Mouse (Mus musculus) kidney, postnatal 10 days (tissue): ENCODE measurements around the gene Gria1.

Experiments used
- DNase-seq: peaks from one replicate; pipeline ENCODE4 v3.0.0; 2021; ENCODE audit warnings: mixed read lengths

Gria1 gene

DNA sequence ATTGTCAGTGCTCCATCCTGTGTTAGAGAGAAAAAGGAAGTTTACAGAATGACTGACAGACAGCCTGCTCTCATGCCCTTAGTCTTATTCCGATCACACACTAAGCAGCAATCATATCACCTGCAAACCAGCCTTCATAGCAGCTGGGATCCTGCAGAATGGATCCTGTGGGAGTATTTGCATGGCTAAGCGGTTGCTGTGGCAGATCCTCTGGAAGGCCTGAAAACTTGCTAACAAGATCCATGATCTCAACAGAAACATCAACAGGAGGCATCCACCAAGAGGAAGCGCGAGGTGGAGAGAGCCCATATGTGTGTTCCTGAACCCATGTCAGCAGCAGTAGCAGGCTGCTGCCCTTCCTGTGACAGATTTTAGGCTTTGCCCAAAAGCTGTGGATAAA is 173.0 kb downstream of the Gria1 start:
- DNase-seq, result no peak

DNA sequence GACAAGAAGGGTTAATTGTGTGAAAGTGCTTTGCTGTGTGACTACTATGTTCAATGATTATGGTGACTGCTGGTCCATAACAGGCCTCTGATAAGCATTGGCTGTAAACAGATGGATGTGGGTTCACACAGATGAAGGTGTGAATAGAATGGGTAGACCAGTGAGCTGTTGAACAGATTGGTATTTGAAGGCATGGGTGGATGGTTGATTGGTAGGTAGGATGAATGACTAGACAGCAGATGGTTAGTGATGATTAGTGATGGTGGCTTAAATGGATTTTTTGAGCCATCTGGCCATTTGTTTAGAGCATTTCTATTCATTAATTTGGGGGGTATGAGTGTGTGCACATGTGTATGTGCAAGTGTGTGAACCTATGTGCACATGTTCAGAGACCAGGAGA is 173.9 kb downstream of the Gria1 start:
- no peak for DNase-seq

DNA sequence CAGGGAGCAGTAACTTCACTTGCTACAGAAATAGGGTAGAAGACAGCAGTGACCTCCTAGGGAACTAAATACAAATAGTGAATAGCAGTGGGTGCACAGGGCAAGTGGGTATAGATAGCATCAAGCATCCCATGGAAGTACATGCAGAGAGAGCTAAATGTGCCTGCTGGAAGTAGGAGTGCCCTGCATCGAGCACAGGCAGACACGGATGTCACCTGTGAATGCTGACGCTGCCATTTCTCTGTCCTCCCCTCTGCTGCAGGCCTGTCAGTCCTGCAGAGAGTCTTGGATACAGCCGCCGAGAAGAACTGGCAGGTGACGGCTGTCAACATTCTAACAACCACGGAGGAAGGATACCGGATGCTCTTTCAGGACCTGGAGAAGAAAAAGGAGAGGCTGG is 178.2 kb downstream of the Gria1 start:
- DNase-seq, result no peak

DNA sequence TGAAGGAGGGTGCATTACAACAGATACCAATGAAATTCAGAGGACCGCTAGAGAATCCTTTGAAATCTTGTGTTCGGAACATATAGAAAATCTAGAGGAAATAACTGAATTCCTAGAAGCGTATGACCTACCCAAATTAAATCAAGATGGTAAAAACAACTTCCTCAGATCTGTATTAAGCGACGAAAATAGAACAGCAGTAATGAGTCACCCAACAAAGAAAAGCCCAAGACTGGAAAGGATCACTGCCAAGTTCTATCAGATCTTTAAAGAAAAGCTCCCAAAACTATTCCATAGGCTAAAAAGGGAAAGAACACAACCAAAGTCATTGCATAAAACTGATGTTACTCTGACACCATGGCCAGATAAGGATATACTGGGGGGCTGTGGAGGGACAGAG is 183.6 kb downstream of the Gria1 start:
- no peak for DNase-seq

DNA sequence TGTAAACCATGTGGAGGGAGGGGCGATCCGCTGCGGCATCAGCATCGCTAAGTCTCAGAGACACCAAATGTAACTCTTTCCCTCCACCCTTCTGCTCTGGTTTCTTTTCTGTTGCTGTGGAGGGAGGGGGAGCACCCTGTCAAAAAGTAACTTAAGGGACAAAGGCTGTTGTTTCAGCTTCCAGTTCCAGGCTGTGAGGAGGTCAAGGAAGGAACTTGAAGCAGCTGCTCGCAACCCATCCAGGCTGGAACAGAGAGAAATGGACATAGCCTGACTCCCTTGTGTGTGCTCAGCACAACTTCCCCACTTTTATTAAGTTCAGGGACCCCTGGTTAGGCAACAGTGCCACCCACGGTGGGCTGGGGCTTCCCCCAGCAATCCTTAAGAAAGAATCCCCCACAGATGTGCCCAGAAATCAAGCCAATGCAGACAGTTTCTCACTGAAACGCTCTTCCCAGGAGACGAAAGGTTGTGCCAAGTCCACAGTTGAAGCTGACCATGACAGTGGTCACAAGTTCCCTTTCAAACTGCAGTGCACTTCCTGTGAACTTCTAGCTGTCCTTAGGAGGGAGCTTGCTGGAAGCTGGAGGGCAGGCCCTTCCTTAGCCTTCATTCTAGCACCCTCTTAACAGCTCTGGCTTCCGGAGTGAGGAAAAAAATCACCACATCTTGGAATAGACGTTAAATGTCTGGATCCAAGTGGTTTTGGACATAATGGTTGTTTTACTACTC is 190.2 kb downstream of the Gria1 start:
- DNase-seq, result peak; percentile 54

DNA sequence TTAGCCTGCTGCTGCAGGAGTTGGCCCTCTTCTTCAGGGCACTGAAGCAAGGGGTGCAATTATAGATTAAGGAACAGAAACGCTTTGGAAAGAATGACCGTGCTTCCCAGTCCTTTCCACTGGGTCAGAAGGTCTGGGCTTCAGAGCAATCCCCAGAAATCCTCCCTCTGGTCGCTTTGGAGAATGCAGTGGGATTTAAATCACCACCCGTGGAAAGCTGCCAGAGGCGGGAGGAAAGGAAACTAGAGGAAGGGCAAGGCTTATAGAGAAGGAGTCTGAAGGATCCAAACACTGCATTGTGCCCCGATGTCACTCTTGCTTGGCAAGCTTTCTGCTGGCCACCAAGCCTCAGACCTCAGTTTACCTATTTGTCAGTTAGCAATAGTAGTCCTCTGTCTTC is 193.2 kb downstream of the Gria1 start:
- DNase-seq, result peak; percentile 76

DNA sequence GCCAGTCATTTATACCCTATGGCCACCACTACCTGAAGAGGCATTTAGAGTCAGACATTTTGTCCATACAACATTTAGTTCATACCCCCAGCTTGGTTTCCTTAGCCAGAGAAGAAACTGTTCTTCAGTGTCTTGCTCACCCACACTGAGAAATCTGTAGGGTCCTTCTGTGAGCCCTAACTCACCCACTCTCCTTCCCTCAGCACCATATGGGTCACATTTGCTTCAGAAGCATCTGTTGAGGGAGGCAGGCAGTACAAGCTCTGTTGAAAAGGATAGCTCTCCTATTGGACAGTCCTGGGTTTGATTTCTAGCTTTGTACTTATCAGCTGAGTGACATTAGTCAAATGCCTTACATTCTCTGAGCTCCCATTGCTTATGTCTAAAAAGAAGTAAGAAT is 196.1 kb downstream of the Gria1 start:
- no peak for DNase-seq

DNA sequence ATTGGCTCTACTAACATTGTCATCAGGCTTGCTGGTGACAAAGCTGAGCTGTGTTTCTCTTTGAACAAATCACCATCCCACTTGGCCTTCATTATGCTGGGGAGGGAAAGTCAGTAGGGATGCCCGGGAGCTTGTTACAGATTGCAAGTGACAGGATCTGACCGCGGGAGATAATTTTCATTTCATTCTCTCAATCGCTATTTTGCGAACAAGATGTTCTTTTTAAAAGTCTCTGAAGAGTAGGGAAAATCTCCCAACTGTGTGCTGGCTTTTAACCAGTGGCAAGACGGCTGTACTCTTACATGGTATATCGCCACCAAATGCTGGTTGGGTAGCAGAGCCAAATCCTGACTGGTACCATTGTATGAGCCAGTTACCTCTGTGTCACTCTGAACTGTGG is 202.9 kb downstream of the Gria1 start:
- DNase-seq, result no peak

DNA sequence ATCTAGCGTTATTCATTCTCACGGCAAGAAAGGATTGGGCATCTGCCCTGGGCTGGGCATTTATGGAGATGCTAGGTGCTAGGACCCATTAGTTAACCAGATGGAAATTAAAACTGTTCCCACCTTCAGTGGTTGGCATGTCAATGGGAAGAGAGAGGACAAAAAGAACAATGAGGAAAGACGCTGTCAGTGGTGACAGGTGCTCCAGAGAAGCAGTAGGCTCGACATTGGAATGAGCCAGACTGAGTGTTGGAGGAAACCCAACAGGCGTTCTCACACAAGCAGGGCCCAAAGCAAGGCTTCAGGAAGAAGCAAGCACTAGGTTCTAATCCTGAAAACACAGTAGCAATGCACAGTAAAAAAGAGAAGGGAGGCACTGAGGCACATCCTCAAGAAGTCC is 203.4 kb downstream of the Gria1 start:
- no peak for DNase-seq

DNA sequence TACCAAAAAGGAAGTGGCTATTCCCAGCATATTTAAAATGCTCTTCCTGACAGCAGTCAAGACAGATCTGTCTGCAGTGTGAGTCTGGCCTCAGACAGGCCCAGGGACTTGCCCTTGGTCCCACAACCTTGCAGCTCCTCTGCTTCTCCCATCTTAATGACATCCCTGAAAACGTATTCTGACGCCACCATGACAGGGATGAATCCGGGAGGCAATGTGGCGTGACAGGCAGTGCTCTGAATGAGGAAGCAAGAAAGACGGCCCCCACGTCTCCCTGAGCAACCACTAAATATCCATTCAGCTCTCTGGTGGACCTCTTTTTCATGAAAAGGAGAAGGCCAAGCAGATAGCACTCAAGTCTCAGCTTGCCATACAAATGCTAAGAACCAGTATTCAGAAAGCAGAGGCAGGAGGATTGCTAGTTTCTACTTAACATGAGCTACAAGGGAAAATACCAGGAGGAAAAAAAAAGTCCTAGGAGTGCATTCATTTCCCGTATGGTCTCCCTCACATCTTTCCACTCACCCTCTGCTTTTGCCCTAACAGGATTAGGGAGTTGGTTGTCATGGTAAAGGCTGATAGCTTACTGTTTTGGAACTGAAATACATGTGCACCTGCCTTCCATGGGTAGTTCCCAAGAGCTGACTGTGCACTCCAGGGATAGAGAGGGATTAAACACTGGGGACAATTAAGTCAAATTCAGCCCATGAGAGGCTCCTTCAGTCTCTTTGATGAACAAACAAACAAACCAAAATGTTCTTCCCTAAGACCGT is 211.8 kb downstream of the Gria1 start:
- DNase-seq, result no peak

DNA sequence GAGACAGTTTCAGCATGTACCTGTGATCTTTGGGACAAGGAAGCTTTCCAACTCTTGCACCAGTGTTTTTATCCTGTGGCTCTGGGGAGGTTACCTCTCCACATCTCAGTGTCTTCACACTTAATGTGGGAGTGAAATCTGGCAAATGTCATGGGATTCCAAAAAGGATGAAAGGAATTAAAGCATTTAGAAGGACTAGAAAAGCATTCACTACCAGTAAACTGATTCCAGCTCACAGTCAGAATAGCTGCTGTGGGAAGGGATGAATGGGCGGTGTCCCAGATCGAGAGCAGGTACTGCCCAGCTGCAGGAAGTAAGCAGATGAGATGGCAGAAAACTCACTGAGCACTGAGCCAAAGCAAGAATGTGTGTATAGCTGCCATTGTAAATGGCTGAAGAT is 224.3 kb downstream of the Gria1 start:
- DNase-seq, result no peak

DNA sequence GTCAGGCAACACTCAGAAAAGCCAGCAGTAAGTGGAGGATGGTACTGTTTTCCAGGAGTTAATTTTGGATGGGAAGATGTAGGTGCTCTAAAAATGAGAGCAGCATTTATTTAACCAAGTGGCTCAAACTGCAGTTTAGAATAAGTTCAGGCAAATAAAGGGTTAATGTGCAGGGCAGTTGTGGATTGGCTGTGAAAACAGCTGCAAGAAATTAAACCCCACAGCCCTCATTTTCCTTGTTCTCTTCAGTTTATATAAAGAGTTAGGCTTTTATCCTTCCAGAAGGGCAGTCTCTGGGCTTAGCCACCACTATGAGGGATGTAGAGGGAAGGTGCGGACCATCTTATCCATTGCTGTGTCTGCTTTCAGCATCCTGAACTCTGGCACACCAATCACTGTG is 225.2 kb downstream of the Gria1 start:
- DNase-seq, result no peak

DNA sequence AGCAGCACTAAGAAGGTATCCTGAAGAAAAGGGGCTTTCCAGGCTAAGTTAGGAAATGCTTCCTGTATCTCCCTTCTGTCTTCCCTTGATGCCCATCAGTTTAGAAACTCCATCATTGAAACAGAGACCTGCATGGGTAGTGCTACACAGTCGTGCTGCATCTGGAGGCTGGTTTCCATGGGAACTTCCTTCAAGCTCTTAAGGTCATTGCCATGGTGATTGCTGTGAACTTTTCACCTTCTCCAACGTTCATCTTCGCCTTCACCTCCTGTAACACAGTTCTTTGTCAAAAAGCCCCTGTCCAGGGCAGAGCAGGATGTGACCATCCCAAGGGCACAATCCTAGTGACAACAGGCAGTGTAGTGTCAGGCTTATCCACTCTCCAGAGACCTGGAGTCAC is 228.6 kb downstream of the Gria1 start:
- no peak for DNase-seq

DNA sequence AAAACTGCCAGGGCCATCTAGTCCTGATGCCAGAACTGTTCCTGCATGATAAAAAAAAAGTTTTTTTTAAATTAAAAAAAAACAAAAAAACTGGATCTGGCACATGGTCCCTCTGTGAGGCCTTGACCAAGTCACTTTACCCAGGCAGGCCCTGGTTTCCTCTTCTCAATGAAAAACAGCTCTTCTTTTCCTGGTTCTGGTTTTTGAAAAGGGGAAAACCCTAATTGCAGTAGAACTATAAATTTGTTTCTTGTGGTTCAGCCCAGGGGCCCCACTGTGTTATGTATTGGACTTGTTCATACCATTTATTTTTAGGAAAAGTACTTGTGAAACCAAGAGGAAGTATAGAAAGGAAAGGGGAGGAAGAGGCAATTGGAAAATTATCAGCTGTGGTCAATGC is 232.6 kb downstream of the Gria1 start:
- DNase-seq, result no peak

DNA sequence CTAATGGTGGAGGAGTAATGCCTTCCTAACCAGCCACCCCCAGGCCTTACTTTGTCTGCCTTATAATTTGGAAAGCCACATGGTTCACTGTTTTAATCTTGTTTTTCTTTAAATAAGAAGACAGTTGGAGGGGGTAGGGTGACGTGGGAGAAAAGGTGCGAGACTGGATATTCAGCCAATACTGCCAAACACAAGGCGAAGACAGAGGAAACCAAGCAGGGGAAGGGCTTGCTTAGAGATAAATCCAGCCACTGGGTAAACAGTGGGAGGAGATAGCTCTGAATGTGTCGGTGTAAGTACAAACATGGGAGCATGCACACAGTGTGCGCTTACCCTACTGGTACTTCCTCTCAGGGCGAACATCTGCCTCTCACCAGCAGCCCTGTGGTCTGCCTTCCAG is 233.4 kb downstream of the Gria1 start:
- no peak for DNase-seq

DNA sequence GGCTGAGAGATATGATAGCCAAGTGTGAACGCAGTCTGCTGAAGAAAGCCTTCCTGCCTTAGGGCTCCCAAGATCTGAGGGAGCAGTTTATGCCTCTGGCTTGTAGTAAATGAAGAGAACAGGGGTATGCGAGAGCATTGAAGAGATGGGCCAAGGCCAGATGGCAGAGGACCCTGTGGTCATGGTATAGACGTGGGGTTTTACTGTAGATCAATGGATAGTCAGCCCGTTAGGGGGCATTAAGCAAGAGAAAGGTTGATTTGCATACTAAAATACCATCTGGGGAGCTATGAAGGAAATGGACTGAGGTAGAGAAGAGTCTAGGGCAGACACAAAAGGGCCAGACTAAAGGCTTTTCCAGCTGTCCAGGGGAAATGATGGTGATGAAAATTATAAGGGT is 237.7 kb downstream of the Gria1 start:
- DNase-seq, result no peak

DNA sequence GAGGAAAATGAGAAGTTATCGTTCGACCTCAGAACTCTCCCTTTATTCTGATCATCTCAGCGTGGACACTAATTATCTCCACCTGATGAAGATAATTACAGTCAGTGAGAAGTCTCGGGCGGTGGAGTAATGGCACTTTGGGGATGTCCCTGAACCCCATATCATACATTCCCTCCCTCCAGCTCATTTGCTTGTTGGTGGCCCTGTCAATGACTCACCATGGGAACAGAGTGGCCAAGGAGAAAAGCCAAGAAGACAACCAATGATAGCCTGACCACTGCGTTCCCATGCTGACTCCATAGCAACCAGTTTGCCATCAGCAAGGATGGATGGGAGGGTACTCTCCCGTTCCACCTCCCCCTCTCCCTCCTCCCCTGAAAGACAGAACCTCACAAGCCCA is 238.9 kb downstream of the Gria1 start:
- DNase-seq, result no peak

DNA sequence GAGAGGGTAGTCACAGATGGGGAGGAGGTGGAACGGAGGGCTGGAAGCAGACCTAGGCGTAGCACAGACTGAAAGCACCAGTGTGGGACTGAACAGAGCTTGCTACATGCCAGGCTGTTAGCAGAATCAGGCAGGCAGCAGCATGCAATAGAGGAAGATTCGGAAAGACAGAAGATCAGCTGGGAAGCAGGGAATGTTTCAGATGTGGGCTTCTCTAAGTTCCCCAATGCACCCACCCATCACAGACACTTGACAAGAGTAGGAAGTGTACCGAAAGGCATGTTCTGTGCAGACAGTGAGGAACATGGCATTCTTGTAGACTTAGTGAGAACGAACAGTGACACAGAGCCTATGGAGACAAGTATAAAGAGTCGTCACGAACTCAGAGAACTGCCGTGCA is 260.5 kb downstream of the Gria1 start:
- DNase-seq, result no peak

DNA sequence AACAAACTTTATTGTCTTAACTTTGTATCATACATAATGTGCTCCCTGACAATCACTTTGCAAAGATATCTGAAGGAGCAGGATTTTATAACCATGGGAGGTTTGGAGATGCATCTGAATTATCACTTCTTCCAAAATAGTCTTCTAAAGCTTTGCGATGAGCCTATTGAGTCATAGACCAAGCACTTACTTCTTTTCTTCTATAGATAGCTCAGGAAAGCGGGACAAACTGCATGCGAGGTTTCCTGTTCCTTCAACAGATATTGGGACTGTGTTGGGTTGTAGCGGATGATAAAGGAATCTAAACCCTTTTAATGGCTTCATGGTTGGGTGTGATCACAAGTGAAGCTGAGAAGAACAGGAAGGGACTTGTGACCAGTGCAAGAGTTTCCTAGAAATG is 263.5 kb downstream of the Gria1 start:
- no peak for DNase-seq

DNA sequence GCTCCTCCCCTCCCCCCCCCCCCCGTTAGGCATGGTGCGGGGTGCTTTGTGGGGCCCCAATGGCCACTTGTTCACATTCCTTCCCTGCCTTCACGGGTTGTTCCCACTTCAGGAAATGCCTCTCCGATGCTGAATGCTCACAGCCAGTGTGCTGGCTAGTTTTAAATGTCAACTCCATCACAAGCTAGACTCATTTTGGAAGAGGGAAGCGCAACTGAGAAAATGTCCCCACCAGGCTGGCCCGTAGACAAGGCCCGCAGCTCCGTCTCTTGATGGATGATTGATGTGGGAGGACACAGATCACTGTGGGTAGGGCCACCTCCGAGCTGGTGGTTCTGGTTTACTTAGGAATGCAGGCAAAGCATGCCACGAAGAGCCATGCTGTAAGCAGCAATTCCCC is 266.9 kb downstream of the Gria1 start:
- DNase-seq, result no peak

DNA sequence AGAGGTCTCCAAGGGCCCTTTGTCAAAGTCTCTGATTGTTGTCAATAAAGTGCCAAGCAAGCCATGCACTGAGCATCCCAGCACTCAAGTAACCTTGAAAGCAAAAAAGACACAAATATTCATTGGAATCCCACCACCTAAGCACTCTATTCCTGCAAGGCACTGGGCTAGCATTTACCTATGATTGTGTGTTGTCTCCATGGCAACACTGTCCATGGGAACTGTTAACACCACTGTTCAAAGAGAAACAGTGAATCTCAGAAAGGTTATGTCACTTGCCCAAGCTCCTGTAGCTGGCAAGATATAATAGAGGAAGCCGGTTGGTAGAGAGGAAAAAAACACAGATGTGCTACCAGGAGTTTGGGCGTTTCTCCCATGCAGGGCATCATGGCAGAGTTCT is 274.9 kb downstream of the Gria1 start:
- DNase-seq, result no peak

DNA sequence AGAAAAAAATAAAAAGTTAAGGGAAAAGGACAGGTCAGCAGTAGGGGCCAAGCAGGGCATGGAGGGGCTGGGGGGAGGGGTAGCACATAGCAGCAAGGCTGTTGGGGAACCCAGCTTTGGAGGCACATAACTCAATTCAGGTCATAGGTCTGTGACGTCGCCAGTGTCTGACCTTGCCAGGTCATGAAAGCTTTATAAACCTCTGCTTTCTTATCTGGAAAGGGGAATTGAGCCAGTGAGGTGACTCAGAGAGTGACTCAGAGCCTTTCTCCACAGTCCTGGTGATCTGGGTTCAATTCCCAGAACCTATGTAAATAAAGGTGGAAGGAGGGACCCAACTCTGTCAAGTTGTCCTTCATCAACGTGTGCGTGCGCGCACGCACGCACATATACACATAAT is 286.2 kb downstream of the Gria1 start:
- DNase-seq, result no peak

DNA sequence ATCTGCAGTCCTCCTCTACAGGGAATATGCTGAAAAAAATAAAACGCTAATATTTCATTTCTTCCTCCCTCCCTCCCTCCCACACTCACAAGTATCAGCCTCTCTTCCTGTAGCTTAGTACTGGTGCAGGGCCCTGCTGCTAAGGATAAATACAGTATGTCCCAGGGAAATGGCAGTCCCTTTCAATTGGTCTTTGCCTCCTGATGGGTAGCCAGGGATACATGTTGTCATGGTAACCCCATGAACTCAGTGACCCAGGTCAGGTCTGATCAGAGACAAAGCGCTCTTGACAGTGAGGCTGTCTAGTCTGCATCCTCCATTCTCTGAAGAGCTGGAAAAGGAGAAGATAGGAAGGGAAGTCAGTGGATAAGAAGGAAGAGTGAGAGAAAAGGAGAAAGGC is 287.1 kb downstream of the Gria1 start:
- no peak for DNase-seq

DNA sequence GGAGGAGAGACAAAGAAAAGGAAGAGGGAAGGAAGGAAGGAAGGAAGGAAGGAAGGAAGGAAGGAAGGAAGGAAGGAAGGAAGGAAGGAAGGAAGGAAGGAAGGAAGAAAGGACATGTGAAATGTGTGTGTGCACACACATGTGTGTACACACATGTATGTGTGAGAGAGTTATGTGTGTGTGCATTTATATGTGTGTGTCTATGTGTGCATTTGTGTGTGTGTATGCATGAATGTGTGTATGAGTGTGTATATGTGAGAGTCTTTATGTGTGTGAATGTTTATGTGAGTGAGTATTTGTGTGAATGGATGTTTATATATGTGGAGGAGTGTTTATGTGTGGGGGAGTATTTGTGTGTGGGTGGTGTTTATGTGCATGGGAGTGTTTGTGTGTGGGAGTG is 287.5 kb downstream of the Gria1 start:
- no peak for DNase-seq

DNA sequence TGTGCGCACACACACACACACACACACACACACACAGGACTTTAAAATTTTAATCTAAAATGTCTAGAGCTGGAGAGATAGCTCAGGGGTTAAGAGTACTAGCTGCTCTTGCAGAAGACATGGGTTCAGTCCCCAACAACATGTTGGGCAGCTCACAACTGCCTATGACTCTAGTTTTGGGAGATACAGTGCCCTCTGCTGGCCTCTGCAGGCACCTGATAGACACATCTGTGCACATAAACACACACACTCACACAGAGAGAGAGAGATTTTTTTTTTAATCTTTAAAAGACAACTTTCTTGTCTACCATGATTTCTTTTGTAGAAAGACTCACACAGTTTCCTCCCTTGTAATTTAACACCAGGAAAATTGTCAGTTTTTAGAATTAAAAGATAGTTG is 292.4 kb downstream of the Gria1 start:
- no peak for DNase-seq
